Mouse (Mus musculus): Measurements from ENCODE around the gene Gm10401.

Gm10401 gene

GRCm38 (mm10) chr5:115098195-115098594 lies at the start of gene Gm10401:
Gm10401 (minus strand) TSS chr5:115098295.
- no peak for DNase-seq

DNA sequence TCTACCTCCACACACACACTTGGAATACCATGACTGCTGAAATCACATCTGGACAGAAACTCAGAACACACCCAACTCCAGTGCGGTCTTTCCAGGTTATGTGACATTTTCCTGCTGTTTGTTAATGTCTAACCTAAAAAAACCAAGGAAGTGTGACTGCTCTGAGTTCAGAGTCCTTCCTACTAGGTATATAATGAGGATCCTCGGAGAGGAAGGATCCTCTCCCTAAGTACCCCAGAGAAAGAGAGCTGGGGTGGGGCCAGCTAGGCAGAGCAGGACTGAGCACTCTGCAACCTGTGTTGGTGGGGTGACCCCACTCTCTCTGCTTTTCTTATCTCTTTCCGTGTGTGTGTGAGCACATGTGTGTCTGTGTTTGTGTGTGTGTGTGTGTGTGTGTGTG lies 49.3 kb upstream of the Gm10401 start:
- no peak for DNase-seq

- DNase-seq, result no peak
Observed at GRCm38 (mm10) chr5:115146747-115147130, 48.6 kb upstream of the Gm10401 start.

GRCm38 (mm10) chr5:115145976-115146746 lies 48.1 kb upstream of the Gm10401 start:
- no peak for DNase-seq

DNA sequence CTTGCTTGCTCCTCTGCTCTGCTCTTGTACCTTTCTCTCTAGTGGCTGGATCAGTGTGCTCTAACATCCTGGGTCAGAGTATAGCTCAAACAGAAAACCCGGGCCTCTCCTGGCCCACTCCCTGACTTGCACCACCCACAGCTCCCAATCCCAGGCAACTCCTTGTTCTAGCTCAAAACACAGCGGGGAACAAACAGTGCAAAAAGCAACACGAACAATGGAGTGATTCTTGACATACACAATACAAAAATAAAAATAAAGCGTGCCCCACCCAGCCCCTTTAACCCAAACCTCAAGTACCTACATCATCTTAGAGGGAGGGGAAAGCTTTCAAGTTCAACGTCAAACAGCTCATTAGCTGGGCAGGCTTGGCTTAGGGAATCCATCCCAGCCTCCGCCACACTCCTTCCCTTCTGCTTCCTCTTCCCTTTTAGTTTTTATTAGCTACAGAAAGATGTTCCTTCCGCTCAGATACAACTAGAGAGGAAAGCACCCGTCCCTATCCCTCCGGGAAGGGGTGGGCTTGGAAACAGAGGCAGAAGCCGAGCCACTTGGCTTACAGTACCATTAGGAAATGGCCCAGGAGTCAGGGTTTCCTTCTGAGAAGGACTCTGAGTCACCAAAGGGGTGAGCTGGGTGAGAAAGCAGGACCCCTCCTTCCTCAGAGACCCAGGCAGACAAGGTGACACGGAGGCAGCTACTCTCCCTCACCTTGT lies 47.3 kb upstream of the Gm10401 start:
- no peak for DNase-seq

- DNase-seq, result no peak
Observed at GRCm38 (mm10) chr5:115144471-115144870, 46.4 kb upstream of the Gm10401 start.

- DNase-seq, result no peak
Observed at GRCm38 (mm10) chr5:115143552-115143951, 45.5 kb upstream of the Gm10401 start.

DNA sequence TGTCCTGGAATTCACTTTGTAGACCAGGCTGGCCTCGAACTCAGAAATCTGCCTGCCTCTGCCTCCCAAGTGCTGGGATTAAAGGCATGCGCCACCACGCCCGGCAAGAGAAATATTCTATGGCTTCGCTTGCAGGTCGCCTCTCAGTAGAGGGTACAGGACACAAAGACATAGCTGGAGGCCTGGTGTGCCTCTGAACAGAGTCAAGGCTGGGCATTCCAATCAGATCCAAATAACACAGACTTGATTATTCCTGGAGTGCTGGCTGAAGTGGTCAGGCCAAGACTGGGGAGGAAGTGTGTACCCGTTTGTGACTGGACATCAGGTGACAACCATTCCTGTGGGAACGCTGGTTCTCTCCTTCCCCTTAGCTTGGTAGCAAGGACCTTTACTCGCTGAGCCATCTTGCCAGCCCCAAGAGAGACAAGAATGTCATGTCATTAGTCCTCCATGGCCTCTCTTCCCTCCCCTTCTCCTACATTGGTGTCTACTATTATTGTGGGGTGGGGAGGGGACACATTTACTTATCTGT lies 44.1 kb upstream of the Gm10401 start:
- no peak for DNase-seq

DNA sequence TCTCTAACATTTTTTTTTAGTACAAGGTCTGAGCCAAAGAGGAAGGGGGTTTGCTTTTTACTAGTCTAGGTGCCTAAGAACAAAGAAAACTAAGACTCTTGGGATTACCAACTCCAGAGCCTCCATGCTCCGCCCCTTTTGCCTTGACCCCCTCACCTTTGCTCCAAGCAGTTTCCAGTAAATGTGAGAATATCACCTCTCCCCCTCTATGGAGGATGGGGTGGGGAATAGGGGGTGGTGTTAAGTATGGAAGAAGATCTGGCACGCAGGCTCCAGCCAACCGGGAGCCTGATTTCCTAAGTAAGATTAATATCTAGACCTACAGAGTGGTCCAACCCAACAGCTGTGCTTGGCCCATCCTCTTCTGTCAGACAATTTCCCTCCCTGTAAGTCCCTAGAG lies 42.6 kb upstream of the Gm10401 start:
- no peak for DNase-seq

- no peak for DNase-seq
Observed at GRCm38 (mm10) chr5:115139124-115139523, 41.0 kb upstream of the Gm10401 start.

- DNase-seq, result peak; percentile 94
Observed at GRCm38 (mm10) chr5:115134234-115135165, 36.4 kb upstream of the Gm10401 start, which contains the start of gene Unc119b. Unc119b (minus strand) TSS chr5:115134975.

DNA sequence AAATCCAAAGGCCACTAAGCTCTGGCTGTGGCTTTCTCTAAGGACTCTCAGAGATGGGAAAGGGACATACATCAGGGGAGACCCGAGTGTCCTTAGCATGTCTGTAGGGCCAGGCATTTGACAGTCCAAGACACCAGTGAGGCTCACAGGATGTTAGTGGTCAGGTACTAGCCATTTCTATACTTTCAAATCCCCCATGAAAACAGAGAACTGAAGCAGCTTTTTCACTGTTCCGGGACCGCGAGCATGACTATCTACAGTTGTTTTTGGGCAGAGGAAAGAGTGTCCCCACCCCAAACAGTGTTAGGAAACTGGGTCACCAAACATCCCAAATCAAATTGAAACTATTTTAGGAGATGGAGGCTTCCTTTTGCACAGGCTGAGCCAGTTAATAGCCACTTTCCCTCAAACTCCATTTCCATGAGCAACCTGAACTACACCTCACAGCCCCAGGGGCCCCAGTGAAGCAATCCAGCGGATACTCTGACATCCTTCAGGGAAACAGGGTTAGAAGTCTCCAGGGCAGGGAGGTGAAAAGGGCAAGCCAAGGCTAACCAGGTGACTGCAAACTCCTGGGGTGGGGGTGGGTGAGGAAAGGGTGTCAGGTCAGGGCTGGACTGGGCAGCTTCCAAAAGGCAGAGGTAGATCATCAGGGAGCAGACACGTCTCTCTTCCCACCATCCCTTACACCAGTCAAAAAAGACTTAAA lies 35.4 kb upstream of the Gm10401 start:
- no peak for DNase-seq

- peak; percentile 34 for DNase-seq
Observed at GRCm38 (mm10) chr5:115132465-115132864, 34.4 kb upstream of the Gm10401 start.

DNA sequence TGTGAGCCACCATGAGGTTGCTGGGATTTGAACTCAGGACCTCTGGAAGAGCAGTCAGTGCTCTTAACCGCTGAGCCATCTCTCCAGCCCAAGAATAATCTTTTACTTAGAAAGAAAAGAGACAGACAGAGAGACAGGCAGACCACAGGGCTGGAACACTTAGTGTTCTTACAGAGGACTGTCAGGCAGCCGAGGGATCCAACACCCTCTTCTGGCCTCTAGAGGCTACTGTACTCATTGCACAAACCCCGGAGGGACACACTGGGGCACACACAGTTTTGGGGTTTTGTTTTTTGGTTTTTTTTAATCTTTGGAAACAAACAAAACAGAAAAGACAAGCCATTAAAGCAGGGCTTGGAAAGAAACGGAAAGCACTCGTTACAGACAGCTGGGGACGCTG lies 31.2 kb upstream of the Gm10401 start:
- DNase-seq, result no peak

DNA sequence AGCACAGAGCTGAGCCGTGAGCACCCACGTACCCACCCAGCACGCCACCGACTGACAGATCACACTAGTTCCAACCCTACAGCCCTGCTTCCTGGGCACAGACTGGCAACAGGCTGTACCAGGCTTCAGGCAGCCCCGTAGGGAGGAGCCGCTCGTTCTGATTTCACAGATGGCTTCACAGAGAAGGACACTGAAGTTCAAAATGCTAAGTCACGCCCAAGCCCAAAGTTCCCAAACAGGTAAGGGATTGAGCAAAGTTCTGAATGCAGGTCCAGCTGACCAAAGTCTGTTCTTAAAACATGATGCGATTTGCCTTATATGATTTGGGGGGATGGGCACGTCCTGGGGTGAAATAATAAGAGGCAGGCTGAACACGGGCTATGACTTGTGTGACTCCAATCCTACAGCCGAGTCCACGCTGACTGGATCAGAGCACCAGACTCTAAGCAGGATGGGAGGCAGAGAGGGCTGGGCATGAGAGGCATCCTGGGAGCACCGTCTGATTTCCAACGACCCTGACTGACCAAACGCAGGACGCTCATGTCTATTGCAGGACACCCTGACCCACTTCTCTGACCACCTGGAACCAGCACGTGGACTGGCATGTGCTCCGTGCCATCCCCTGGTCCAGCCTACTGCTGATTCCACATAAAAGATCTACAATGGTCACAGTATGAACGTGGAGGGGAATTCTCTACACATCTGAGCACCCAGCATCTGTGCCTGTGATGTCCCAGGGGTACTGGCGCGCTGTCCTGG lies 29.5 kb upstream of the Gm10401 start:
- no peak for DNase-seq

DNA sequence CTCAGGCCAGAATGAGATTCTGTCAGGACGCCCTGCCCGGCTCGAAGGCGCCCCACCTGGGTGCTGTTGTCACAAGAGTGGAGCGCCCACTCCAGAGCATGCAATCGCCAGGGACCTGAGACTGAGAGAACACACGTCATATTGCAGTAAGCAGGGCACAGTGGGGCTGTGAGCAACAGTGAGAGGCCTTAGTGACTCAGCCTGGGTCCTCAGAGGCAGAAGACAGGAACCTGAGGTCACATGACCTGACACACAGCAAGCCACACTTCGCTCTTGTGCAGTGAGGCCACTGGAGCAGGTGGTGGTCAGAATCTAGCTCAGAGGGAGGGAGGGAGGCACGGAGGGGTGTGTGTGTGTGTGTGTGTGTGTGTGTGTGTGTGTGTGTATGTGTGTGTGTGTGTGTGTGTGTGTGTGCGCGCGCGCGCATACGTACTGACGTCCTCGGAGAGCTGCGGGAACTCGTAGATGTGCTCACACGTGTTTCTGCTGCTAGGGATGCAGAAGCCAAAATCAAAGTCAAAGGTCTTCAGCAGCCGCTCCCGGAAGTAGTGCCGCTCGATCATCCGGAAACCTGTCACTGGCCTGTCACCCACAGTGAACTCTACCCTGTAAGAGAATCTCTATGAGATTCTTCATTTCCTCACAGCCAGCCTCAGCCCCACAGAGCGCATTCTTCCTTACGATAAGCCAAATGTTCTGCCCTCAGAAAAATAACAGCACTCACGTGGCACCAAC lies 28.6 kb upstream of the Gm10401 start:
- DNase-seq, result no peak

DNA sequence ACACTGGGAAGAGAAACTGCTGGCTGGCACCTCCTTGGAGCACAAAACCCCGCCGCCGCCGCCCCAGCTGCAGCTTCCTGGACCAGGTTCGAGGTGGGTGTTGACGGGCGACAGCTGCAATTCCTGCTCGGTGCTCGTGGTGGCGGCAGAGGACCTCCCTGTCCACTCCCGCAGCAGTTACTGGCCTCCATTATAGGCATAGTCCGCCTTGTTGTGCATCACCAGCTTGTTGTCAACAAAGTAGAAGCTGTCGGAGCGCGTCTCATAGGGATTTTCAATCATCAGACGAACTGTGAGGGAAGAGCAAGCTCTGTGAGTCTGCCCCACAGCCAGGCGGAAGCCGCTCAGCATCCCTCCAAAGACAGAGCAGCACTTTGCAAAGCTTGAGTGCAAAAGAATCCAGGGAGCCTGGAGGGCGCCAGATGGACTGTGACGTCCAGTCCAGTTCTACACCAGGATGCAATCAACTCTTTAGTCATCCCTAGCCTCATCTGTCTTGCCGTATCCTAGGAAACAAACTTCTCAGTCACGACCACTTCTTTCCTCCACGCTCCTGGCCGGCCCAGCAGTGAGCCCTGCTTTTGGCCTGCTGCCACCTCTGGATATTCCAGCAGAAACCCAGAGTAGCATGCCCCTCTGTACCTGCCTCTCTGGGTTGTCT lies 27.2 kb upstream of the Gm10401 start:
- peak; percentile 90 for DNase-seq

GRCm38 (mm10) chr5:115124690-115125089 lies 26.6 kb upstream of the Gm10401 start:
- DNase-seq, result peak; percentile 15

DNA sequence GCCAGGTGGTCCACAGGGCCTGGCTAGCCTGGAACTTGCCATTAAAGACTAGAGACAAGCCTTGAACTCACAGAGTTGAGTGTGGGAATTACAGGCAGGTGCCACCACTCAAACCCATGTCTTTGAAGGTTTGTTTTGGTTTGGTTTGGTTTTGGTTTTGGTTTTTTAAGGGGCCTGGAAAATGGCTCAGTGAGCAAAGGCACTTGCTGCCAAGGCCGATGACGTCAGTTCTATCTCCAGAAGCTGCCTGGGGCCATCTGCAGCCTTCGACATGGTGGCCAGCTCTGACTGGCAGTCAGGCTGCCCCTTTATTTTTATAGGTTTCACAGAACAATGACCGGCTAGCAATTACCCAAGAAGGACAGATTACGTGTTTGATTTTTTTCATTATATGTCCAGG lies 22.9 kb upstream of the Gm10401 start:
- no peak for DNase-seq

DNA sequence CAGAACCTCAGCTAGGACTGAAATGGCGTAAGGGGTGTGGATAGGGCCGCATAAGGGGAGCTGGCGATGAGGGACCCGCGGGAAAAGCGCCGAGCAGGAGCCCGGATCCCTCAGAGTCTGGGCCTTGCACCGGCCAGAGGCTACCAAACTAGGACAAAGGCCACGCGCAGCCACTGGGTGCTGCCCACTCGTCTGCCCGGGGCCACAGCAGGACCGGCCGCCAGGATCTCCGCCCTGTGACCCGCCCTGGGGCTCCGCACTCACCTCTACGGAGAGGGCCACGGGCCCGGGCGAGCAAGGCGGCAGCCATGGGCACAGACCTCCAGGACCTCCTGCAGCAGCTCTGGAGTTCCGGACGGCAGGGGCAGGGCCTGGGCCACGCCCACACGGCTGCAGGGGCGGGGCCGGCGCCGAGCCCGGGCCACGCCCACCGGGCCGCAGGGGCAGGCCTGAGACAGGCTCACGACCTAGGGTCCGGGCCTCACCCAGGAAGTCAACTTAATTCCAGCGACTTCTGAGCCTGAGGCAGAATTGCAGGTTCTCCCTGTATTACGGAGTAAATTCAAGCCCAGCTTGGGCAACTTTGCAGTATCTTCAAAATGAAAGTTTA lies 21.0 kb upstream of the Gm10401 start, which contains the start of gene Acads:
Gene Acads (minus strand): TSS at position 386 of the 610 bp plus-strand sequence.
- DNase-seq, result peak; percentile 94
